Mouse (Mus musculus): ENCODE measurements at regions not wholly inside any gene's neighbourhood (a gene's known extent, or its start where the extent isn't known, plus 50 kb on each side); places are given as distances from the start of the nearest gene placed in this dataset.

GRCm38 (mm10) chr3:151332688-151333452 is 104.8 kb upstream of the Adgrl4 start:
- TF ChIP-seq CTCF (conservative IDR thresholded peaks at IDR 0.05): no peak
- Histone ChIP-seq H3K27ac (no peak overlapping the region), H3K4me3 (no peak overlapping the region)
- no peak for DNase-seq (ENCODE audit: low spot score in 2 of 2)

GRCm38 (mm10) chr3:151333867-151334341 is 103.8 kb upstream of the Adgrl4 start:
- no peak overlapping the region for H3K4me3 ChIP-seq
- DNase-seq (ENCODE audit: low spot score in 2 of 2): no peak
- no peak for TF ChIP-seq CTCF (conservative IDR thresholded peaks at IDR 0.05)
- H3K27ac ChIP-seq: no peak overlapping the region

GRCm38 (mm10) chr3:151351481-151352090 is 86.1 kb upstream of the Adgrl4 start:
- no peak for TF ChIP-seq CTCF (conservative IDR thresholded peaks at IDR 0.05)
- Histone ChIP-seq H3K27ac (no peak overlapping the region), H3K4me3 (no peak overlapping the region)
- DNase-seq (ENCODE audit: low spot score in 2 of 2): no peak

- no peak for DNase-seq (ENCODE audit: low spot score in 2 of 2)
- Histone ChIP-seq H3K27ac (no peak overlapping the region), H3K4me3 (no peak overlapping the region)
- TF ChIP-seq CTCF (conservative IDR thresholded peaks at IDR 0.05): no peak
Measured at GRCm38 (mm10) chr3:151366302-151366701, 71.4 kb upstream of the Adgrl4 start.

- no peak overlapping the region for H3K4me3 ChIP-seq
- no peak overlapping the region for H3K27ac ChIP-seq
- TF ChIP-seq CTCF (conservative IDR thresholded peaks at IDR 0.05): no peak
- no peak for DNase-seq (ENCODE audit: low spot score in 2 of 2)
Measured at GRCm38 (mm10) chr3:151366707-151367306, 70.9 kb upstream of the Adgrl4 start.

- DNase-seq (ENCODE audit: low spot score in 2 of 2): no peak
- TF ChIP-seq CTCF (conservative IDR thresholded peaks at IDR 0.05): no peak
- Histone ChIP-seq H3K27ac (no peak overlapping the region), H3K4me3 (no peak overlapping the region)
Measured at GRCm38 (mm10) chr3:151383326-151384019, 54.2 kb upstream of the Adgrl4 start.

- Histone ChIP-seq H3K27ac (no peak overlapping the region), H3K4me3 (no peak overlapping the region)
- no peak for TF ChIP-seq CTCF (conservative IDR thresholded peaks at IDR 0.05)
- DNase-seq (ENCODE audit: low spot score in 2 of 2): no peak
Measured at GRCm38 (mm10) chr3:151384850-151385249, 52.8 kb upstream of the Adgrl4 start.

- H3K4me3 ChIP-seq: no peak overlapping the region
- no peak overlapping the region for H3K27ac ChIP-seq
- DNase-seq (ENCODE audit: low spot score in 2 of 2): no peak
- TF ChIP-seq CTCF (conservative IDR thresholded peaks at IDR 0.05): no peak
Measured at GRCm38 (mm10) chr3:151386103-151386502, 51.6 kb upstream of the Adgrl4 start.

Small RNAs in the stretch of these regions (microRNA-seq; reads per million reads assigned to microRNA genes)
- 0 reads per million in 2 experiments for gene Mir3963

Measured in layer of hippocampus, adult 2 months (tissue).